Mouse (Mus musculus) skeletal muscle tissue, adult 2 months (tissue): Measurements from ENCODE around the gene Nrm.
A peak's percentile ranks its signal among the peaks of the same experiment; 100 is the strongest.

Experiments
- DNase-seq: peaks from one replicate; pipeline ENCODE4 v3.0.0-alpha.2; 2012; ENCODE audit warnings: low read depth, low spot score

Nrm gene

DNA sequence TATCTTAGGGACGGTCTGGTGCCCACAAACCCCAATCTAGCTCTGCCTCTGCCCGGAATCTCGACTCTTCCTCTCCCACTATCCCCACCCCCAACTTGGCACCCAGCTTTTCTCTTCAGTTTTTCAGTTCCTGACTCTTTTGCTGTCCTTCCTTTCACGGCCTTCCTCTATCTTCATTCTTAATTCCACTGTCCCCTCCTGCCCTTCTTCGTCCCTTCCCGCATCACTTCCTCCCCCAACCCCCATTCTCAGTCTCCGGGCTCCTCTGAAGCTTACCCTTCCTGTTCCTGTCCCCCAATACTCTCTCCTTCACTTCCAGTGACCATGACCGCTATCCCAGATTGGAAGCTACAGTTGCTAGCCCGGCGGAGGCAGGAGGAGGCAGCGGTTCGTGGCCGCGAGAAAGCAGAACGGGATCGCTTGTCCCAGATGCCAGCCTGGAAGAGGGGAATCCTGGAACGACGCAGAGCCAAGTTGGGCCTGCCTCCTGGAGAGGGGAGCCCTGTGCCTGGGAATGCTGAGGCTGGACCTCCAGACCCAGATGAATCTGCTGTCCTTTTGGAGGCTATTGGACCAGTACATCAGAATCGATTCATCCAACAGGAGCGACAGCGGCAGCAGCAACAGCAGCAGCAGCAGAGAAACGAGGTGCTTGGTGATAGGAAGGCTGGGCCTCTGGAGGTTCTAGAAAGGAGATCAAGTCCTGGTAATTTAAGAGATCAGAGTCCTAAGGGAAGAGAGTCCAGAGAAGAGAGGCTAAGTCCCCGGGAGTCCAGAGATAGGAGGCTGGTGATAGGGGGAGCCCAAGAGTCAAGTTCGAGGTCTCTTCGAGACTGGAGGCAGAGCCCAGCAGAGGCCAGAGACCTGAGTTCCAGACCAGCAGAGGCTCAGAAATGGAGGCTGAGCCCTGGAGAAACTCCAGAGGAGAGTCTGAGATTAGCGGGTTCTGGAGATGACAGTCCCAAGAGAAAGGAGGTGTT is 6.1 kb downstream of the Nrm start:
- no peak for DNase-seq

DNA sequence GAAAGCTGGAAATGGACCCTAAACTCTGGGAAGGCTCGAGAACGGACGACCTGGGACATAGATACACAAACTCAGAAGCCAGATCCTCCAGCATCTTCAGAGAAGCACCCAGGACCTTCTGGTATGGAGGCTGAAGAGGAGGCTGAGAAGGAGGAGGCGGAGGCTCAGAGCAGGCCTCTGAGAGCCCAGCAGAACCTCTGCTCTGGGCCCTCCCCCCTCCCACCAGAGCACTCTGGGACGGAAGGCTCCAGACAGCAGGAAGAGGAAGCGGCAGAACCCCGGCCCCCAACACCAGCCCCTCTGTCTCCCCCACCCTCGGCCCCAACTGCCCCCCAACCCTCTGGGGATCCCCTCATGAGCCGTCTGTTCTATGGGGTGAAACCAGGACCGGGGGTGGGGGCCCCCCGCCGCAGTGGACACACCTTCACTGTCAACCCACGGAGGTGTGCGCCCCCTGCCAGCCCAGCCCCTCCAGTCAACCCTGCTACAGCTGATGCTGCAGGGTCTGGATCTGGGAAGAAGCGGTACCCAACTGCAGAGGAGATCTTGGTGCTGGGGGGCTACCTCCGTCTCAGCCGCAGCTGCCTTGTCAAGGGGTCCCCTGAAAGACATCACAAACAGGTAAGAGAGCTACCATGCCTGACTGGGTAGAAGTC is 7.2 kb downstream of the Nrm start:
- peak; percentile 47 for DNase-seq

- no peak for DNase-seq
Observed at GRCm38 (mm10) chr17:35868961-35869345, 7.8 kb downstream of the Nrm start.

DNA sequence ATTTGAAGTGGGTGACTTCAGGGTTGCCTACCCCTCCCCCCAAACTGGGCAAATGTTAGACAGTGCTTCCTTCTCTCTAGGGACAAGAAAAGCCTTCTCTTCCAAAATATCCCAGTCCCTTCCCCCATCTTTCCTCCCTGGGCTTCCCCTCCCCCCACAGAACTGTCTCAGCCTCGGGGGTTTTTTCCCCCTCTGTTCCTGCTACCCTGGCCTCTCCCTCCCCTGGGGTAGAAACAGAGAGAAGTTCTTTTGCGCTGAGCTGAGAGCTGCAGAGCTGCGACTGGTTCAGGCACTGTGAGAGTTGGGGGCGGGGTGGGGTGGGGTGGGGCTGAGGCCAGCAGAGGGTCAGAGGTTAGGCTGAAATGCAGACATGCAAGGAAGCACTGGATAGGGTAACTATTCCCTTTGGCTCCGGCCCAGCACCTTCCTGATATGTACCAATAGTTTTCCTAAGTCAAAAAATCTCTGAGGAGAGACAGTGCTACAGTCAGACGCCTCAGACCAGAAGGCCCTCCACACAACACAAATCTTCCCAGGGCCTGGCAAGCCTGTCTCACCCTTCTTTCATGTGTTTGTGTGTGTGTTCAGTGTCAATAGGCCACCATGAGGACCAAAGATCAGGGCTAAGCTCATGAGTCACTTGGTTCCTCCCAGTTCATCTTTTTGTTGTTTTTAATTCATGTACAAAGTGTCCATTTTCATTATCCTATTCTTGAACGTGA is 8.4 kb downstream of the Nrm start:
- peak; percentile 35 for DNase-seq

- peak; percentile 59 for DNase-seq
Observed at GRCm38 (mm10) chr17:35870151-35870883, 9.2 kb downstream of the Nrm start.

DNA sequence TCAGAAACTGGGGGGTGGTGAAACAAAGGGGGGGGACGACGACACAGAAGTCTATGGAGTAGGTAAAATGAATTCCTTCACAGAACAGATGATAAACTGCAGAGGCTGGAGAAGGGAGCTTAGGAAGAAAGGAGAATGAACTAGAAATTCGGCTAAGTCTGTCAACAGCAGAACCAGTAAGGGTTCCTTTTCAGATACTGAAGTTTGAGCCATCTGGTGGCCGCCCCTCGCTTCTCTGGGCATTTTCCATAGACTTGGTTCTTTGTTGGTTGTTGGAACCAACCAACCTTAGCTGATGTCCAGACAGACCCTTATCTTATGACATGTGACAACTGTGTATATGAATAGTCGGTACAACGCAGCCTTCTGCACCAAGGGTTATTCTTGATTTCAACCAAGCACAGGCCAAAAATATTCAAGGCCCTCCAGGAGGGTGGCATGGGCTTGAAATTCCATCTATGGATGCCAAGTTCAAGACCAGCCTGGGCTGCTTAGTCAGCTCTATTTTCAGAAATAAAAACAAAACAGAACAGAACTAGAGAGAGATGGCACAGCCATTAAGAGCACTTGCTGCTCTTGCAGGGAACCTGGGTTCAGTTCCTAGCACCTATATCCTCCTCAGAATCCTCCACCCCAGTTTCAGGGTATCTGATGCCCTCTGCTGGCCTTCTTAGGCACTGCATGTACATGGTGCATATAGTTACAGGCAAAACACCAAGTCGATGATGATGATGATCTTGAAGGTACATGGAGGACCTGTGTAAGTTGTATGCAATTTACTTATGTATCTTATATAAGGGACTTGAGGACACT is 10.0 kb downstream of the Nrm start:
- DNase-seq: no peak

GRCm38 (mm10) chr17:35873774-35874519 is 12.8 kb downstream of the Nrm start:
- DNase-seq: peak; percentile 82

GRCm38 (mm10) chr17:35874721-35875120 is 13.6 kb downstream of the Nrm start:
- no peak for DNase-seq

GRCm38 (mm10) chr17:35879245-35880057 is 18.3 kb downstream of the Nrm start, which contains the start of gene Dhx16:
Gene Dhx16 (plus strand): TSS chr17:35879819.
- DNase-seq: peak; percentile 95

DNA sequence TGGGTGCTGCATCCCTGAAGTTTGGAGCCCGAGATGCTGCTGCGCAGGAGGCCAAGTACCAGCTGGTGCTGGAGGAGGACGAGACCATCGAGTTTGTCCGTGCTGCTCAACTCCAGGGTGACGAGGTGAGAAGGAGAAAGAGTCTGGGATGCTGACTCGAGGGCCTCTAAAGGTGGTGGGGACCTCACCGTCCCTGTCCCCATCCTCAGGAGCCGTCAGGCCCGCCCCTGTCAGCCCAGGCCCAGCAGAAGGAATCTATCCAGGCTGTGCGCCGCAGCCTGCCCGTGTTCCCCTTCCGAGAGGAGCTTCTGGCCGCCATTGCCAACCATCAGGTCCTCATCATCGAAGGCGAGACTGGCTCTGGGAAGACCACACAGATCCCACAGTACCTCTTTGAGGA is 21.8 kb downstream of the Nrm start:
- no peak for DNase-seq

DNA sequence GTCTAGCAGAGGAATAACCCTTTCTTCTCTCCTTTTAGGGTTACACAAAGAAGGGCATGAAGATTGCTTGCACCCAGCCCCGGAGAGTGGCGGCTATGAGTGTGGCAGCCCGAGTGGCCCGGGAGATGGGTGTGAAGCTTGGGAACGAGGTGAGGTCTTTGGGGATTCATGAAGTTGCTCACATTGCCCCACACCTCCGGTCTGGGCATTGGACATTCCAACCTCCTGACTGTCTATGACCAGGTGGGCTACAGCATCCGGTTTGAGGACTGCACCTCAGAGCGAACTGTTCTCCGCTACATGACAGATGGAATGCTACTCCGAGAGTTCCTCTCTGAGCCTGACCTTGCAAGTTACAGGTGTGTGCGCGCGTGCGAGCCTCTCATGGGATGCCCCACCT is 22.7 kb downstream of the Nrm start:
- no peak for DNase-seq

- no peak for DNase-seq
Observed at GRCm38 (mm10) chr17:35887725-35888124, 26.6 kb downstream of the Nrm start.

- peak; percentile 94 for DNase-seq
Observed at GRCm38 (mm10) chr17:35896781-35897643, 35.9 kb downstream of the Nrm start, which contains the start of gene 2310061I04Rik. Gene 2310061I04Rik (minus strand): TSS chr17:35897431.

GRCm38 (mm10) chr17:35897644-35898573 is 36.8 kb downstream of the Nrm start:
- DNase-seq: no peak

- no peak for DNase-seq
Observed at GRCm38 (mm10) chr17:35900636-35901035, 39.5 kb downstream of the Nrm start.

- peak; percentile 59 for DNase-seq
Observed at GRCm38 (mm10) chr17:35903343-35903991, 42.3 kb downstream of the Nrm start.
